Mouse (Mus musculus): Measurements from ENCODE around the gene 1700015F17Rik. TPM values are rescaled to one million over a fixed set of nuclear protein-coding genes. Genes with fewer than 3 reads are reported as not detected.

1700015F17Rik gene
- polyA plus RNA-seq, 1 experiment from 2014 or later, result not detected

DNA sequence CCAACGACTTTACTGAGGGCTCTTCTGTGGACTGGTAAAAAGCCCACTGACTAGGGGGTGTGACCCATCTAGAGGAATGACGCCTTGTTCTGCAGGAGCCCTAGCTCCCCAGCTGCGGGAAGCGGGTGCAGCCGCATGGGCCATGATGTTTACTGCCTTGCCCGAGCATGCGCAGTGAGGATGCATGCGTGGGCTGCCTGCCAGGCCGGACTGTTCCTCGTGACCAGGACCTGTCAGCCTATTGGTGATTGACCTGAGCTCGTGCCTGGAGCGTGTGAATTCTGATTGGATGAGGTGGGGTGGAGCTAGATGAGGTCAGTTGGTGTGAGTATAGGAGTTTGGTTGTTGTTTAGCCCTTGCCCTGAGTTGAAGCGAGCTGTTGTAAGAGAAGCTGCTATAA is 25.5 kb upstream of the 1700015F17Rik start:
- H3K9me3 ChIP-seq (ENCODE audit: control insufficient read depth, low read depth, low read length), result no peaks in the 10 kb centered on the region
- no peak overlapping the region for H3K27ac ChIP-seq (ENCODE audit: low read length)
- ATAC-seq (ENCODE audit: insufficient number of reproducible peaks, insufficient read depth, low FRiP score, low read depth), result no peak
- no peak overlapping the region for H3K4me2 ChIP-seq (replicated peaks; ENCODE audit: low read depth, low read length)
- no peaks in the 10 kb centered on the region for H3K4me1 ChIP-seq (ENCODE audit: control insufficient read depth, insufficient read depth, low read length)
- H3K27me3 ChIP-seq (ENCODE audit: control insufficient read depth, insufficient read depth, low read length), result no peaks in the 10 kb centered on the region
- H3K4me3 ChIP-seq (ENCODE audit: low read depth, low read length), result no peak overlapping the region
- H3K9ac ChIP-seq (replicated peaks; ENCODE audit: low read depth, low read length), result no peak overlapping the region
- peaks cover 10% of the 10 kb centered on the region; the same call in 1 of the 2 replicates for H3K36me3 ChIP-seq (ENCODE audit: control insufficient read depth, insufficient read depth, low read length)
- 89% methylated on average over 13 of the region's 13 CpGs for WGBS

DNA sequence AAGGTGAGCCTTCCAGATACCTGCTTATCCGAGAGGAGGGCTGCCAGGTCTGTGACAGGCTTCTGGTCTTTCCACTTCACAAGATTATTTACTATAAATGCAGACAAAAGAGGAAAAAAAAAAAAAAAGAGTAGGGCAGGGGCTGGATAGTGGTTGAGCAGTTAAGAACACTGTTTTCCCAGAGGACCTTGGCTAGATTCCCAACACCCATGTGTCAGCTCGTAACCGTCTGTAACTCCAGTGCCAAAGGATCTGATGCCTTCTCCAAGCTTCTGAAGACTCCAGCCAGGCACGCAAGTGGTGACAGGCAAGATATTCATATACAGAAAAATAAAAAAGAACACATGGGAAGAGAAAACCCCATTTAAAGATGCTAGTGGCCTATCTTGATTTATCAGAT is 24.4 kb upstream of the 1700015F17Rik start:
- H3K9me3 ChIP-seq (ENCODE audit: control insufficient read depth, low read depth, low read length), result no peaks in the 10 kb centered on the region
- no peaks in the 10 kb centered on the region for H3K4me1 ChIP-seq (ENCODE audit: control insufficient read depth, insufficient read depth, low read length)
- no peak for ATAC-seq (ENCODE audit: insufficient number of reproducible peaks, insufficient read depth, low FRiP score, low read depth)
- no peak overlapping the region for H3K4me2 ChIP-seq (replicated peaks; ENCODE audit: low read depth, low read length)
- 86% methylated on average over 4 of the region's 4 CpGs for WGBS
- peaks cover 10% of the 10 kb centered on the region; the same call in 1 of the 2 replicates for H3K36me3 ChIP-seq (ENCODE audit: control insufficient read depth, insufficient read depth, low read length)
- no peaks in the 10 kb centered on the region for H3K27me3 ChIP-seq (ENCODE audit: control insufficient read depth, insufficient read depth, low read length)
- H3K9ac ChIP-seq (replicated peaks; ENCODE audit: low read depth, low read length), result no peak overlapping the region
- no peak overlapping the region for H3K4me3 ChIP-seq (ENCODE audit: low read depth, low read length)
- H3K27ac ChIP-seq (ENCODE audit: low read length), result no peak overlapping the region

DNA sequence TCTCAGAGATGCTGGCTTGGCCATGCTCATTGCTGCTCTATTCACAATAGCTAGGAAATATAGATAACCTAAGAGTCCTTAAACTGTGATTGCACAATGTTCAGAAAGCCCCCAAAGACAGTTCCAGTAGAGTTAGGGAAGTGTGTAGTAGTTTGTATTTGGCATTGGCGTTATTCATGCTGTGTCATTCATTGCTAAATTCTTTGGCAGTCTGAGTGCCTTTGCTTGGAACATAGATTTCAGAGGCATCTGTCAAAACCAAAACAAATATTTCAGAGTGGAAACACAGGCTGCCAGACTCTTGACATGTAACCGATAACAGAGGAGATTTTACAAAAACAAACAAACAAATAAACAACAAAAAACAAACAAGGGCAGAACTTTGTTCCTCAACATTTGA is 22.6 kb upstream of the 1700015F17Rik start:
- ATAC-seq (ENCODE audit: insufficient number of reproducible peaks, insufficient read depth, low FRiP score, low read depth), result no peak
- H3K27me3 ChIP-seq (ENCODE audit: control insufficient read depth, insufficient read depth, low read length), result no peaks in the 10 kb centered on the region
- H3K36me3 ChIP-seq (ENCODE audit: control insufficient read depth, insufficient read depth, low read length), result peaks cover under 1% of the 10 kb centered on the region; the same call in 1 of the 2 replicates
- no peaks in the 10 kb centered on the region for H3K4me1 ChIP-seq (ENCODE audit: control insufficient read depth, insufficient read depth, low read length)
- H3K4me2 ChIP-seq (replicated peaks; ENCODE audit: low read depth, low read length), result no peak overlapping the region
- H3K9me3 ChIP-seq (ENCODE audit: control insufficient read depth, low read depth, low read length), result no peaks in the 10 kb centered on the region
- H3K27ac ChIP-seq (ENCODE audit: low read length), result no peak overlapping the region
- no peak overlapping the region for H3K9ac ChIP-seq (replicated peaks; ENCODE audit: low read depth, low read length)
- 84% methylated on average over 2 of the region's 2 CpGs for WGBS
- no peak overlapping the region for H3K4me3 ChIP-seq (ENCODE audit: low read depth, low read length)

DNA sequence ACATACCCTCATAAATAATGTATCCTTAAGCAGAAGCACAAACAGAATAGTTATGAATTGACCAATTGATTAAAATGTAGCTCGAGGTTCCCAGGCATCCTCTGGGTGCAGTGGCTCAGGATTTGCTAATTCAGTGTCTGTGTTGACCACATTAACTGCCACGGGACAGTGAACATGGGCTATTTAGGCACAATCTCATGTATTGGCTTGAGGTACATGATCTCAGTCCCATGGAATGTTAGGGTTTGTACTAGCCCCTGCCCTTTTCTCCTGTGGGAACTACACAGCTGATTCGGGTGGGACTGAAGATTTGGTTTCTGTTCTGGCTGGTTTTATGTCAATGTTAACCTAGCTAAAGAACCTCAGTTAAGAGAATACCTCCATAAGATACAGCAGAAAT is 17.4 kb upstream of the 1700015F17Rik start:
- 62% methylated on average over 3 of the region's 3 CpGs for WGBS
- Histone ChIP-seq H3K4me3 (ENCODE audit: low read depth, low read length) (no peak overlapping the region), H3K9me3 (ENCODE audit: control insufficient read depth, low read depth, low read length) (no peaks in the 10 kb centered on the region), H3K4me1 (ENCODE audit: control insufficient read depth, insufficient read depth, low read length) (no peaks in the 10 kb centered on the region), H3K27me3 (ENCODE audit: control insufficient read depth, insufficient read depth, low read length) (no peaks in the 10 kb centered on the region), H3K4me2 (replicated peaks; ENCODE audit: low read depth, low read length) (no peak overlapping the region), H3K9ac (replicated peaks; ENCODE audit: low read depth, low read length) (no peak overlapping the region), H3K27ac (ENCODE audit: low read length) (no peak overlapping the region), H3K36me3 (ENCODE audit: control insufficient read depth, insufficient read depth, low read length) (no peaks in the 10 kb centered on the region)
- ATAC-seq (ENCODE audit: insufficient number of reproducible peaks, insufficient read depth, low FRiP score, low read depth), result no peak

DNA sequence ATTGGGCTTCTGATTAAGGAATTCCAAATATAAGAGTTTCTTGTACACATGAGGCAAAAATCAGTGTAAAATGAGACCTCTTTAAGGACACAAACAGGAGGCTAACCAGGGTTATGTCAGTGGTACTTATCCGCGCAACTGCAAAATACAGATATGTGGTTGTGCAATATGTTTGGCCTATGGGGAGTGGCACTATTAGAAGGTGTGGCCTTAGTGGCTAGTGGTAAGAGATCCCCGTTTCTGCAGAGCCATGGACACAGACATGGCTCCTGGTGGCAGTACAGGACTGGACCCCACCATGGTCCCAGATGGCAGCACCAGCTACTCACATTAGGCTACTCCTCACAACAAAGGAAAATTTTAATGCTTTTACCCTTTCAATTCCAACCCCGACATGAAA is 16.1 kb upstream of the 1700015F17Rik start:
- 0 out of 2 replicates have a peak, but pooled peaks have one; percentile 18 for ATAC-seq (ENCODE audit: insufficient number of reproducible peaks, insufficient read depth, low FRiP score, low read depth)
- H3K9me3 ChIP-seq (ENCODE audit: control insufficient read depth, low read depth, low read length), result no peaks in the 10 kb centered on the region
- H3K27ac ChIP-seq (ENCODE audit: low read length), result no peak overlapping the region
- no peaks in the 10 kb centered on the region for H3K36me3 ChIP-seq (ENCODE audit: control insufficient read depth, insufficient read depth, low read length)
- 85% methylated on average over 4 of the region's 4 CpGs for WGBS
- no peaks in the 10 kb centered on the region for H3K27me3 ChIP-seq (ENCODE audit: control insufficient read depth, insufficient read depth, low read length)
- no peak overlapping the region for H3K4me2 ChIP-seq (replicated peaks; ENCODE audit: low read depth, low read length)
- no peak overlapping the region for H3K9ac ChIP-seq (replicated peaks; ENCODE audit: low read depth, low read length)
- no peak overlapping the region for H3K4me3 ChIP-seq (ENCODE audit: low read depth, low read length)
- H3K4me1 ChIP-seq (ENCODE audit: control insufficient read depth, insufficient read depth, low read length), result no peaks in the 10 kb centered on the region

DNA sequence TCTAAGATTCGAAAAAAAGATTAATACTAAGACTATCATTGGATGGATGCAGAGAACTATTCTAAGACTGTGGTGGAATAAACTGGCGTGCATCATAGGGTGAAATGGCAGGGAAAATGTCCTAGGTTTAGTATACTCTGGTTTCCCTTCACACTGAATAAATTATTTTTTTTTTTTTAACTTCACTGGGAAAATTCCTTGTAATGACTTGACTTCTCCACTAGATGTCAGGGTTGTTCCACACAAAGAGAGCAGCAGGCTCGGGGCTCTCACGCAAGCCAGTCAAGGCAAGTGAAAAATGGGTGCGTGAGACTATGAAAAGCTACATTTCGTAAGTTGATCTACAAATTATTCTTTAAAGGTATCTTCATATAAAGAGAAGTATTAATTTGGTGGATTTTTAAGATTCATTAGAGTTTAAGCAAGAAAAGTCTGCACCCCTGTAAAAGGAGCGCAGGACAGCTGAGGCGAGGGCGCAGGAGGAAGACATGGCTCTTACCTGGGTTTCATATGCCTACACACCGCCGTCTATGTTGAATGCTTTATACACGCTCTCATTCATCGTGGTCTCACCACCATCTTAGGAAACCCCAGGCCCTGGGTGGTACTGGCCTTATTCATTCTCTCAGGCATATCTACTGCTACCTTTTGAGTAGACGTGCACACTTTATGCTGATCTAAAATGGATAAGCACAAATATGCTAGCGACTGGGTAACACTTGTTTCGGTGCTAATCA is 15.5 kb upstream of the 1700015F17Rik start:
- 39% methylated on average over 16 of the region's 16 CpGs for WGBS
- Histone ChIP-seq H3K27me3 (ENCODE audit: control insufficient read depth, insufficient read depth, low read length) (no peaks in the 10 kb centered on the region), H3K4me2 (replicated peaks; ENCODE audit: low read depth, low read length) (no peak overlapping the region), H3K27ac (ENCODE audit: low read length) (no peak overlapping the region), H3K9me3 (ENCODE audit: control insufficient read depth, low read depth, low read length) (no peaks in the 10 kb centered on the region), H3K9ac (replicated peaks; ENCODE audit: low read depth, low read length) (no peak overlapping the region), H3K36me3 (ENCODE audit: control insufficient read depth, insufficient read depth, low read length) (no peaks in the 10 kb centered on the region), H3K4me3 (ENCODE audit: low read depth, low read length) (no peak overlapping the region), H3K4me1 (ENCODE audit: control insufficient read depth, insufficient read depth, low read length) (no peaks in the 10 kb centered on the region)
- ATAC-seq (ENCODE audit: insufficient number of reproducible peaks, insufficient read depth, low FRiP score, low read depth), result no peak

DNA sequence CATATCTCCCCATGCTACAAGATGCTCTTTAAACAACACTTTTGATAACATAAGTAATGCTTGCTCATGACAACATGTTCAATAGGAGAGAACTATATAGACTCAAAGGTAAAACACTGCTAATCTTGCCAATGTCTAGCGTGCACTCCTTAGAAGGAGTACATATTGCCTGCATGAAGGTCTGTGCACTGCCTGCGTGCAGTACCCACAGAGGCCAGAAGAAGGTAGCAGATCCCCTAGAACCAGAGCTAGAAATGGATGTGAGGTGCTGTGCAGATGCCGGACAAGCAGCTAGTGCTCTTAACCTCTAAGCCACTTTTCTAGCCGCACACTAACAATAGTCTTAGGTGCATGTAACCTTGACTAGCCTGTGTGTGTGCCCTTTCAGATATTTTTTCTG is 13.2 kb upstream of the 1700015F17Rik start:
- no peak for ATAC-seq (ENCODE audit: insufficient number of reproducible peaks, insufficient read depth, low FRiP score, low read depth)
- WGBS, result 92% methylated on average over 4 of the region's 4 CpGs
- Histone ChIP-seq H3K27me3 (ENCODE audit: control insufficient read depth, insufficient read depth, low read length) (no peaks in the 10 kb centered on the region), H3K4me1 (ENCODE audit: control insufficient read depth, insufficient read depth, low read length) (no peaks in the 10 kb centered on the region), H3K36me3 (ENCODE audit: control insufficient read depth, insufficient read depth, low read length) (no peaks in the 10 kb centered on the region), H3K4me2 (replicated peaks; ENCODE audit: low read depth, low read length) (no peak overlapping the region), H3K9me3 (ENCODE audit: control insufficient read depth, low read depth, low read length) (no peaks in the 10 kb centered on the region), H3K4me3 (ENCODE audit: low read depth, low read length) (no peak overlapping the region), H3K9ac (replicated peaks; ENCODE audit: low read depth, low read length) (no peak overlapping the region), H3K27ac (ENCODE audit: low read length) (no peak overlapping the region)

DNA sequence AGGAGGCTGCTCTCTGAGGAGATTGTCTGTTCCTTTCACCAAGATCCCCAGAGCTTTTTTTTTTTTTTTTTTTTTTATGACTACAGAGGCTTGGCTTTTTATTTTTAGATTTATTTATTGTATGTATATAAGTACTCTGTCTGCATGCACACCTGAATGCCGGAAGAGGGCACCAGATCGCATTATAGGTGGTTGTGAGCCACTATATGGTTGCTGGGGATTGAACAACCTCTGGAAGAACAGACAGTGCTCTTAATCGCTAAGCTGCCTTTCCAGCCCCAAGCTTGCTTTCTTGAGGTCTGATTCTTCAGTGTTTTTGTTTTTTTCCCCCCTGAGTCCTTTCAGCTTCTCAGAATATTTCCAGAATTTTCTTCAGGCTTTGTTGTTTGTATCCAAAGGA is 7.1 kb upstream of the 1700015F17Rik start:
- Histone ChIP-seq H3K4me1 (ENCODE audit: control insufficient read depth, insufficient read depth, low read length) (no peaks in the 10 kb centered on the region), H3K4me3 (ENCODE audit: low read depth, low read length) (no peak overlapping the region), H3K4me2 (replicated peaks; ENCODE audit: low read depth, low read length) (no peak overlapping the region), H3K9ac (replicated peaks; ENCODE audit: low read depth, low read length) (no peak overlapping the region), H3K27ac (ENCODE audit: low read length) (no peak overlapping the region), H3K27me3 (ENCODE audit: control insufficient read depth, insufficient read depth, low read length) (no peaks in the 10 kb centered on the region), H3K9me3 (ENCODE audit: control insufficient read depth, low read depth, low read length) (no peaks in the 10 kb centered on the region), H3K36me3 (ENCODE audit: control insufficient read depth, insufficient read depth, low read length) (no peaks in the 10 kb centered on the region)
- ATAC-seq (ENCODE audit: insufficient number of reproducible peaks, insufficient read depth, low FRiP score, low read depth), result no peak
- 61% methylated on average over 3 of the region's 3 CpGs for WGBS

All from stomach, embryonic 14.5 days (tissue).